Mouse (Mus musculus) lung, embryonic 16.5 days (tissue): ENCODE measurements around the gene Fam3a. TPM values are rescaled to one million over a fixed set of nuclear protein-coding genes. Genes with fewer than 3 reads are reported as not detected.
A peak's percentile ranks its signal among the peaks of the same experiment; 100 is the strongest.

ENCODE experiments used
- ATAC-seq: fragments of 200-750 bp; cut with Nextera tagmentation; 2 replicates; pipeline ENCODE4 v1.8.0; 2017; ENCODE audit warnings: low read depth, mild to moderate bottlenecking, moderate library complexity
- H3K27ac ChIP-seq: fragments of 300-500 bp; sonication (generic); 2 replicates; pipeline ENCODE4 v1.5.1; 2014; ENCODE audit warnings: mild to moderate bottlenecking, control low read depth, low read length
- H3K27me3 ChIP-seq: fragments of 300-500 bp; sonication (generic); 2 replicates; pipeline ENCODE4 v1.6.1; 2014; ENCODE audit warnings: low read depth, low read length, mixed read lengths; ENCODE audit not compliant: control insufficient read depth, insufficient read depth
- H3K36me3 ChIP-seq: fragments of 300-500 bp; sonication (generic); 2 replicates; pipeline ENCODE4 v1.6.1; 2014; ENCODE audit warnings: low read length; ENCODE audit not compliant: control insufficient read depth, insufficient read depth
- H3K4me1 ChIP-seq: fragments of 300-500 bp; sonication (generic); replicated peaks from 2 replicates; pipeline ENCODE4 v1.6.1; 2014; ENCODE audit warnings: low read length, mixed read lengths; ENCODE audit not compliant: control insufficient read depth, insufficient read depth
- H3K4me2 ChIP-seq: fragments of 300-500 bp; sonication (generic); 2 replicates; pipeline ENCODE4 v1.6.1; 2014; ENCODE audit warnings: low read depth, low read length, control low read depth
- H3K4me3 ChIP-seq: fragments of 300-500 bp; sonication (generic); 2 replicates; pipeline ENCODE4 v1.5.1; 2014; ENCODE audit warnings: mild to moderate bottlenecking, low read length, control low read depth
- H3K9ac ChIP-seq: fragments of 300-500 bp; sonication (generic); 2 replicates; pipeline ENCODE4 v1.6.1; 2014; ENCODE audit warnings: low read length, control low read depth
- H3K9me3 ChIP-seq: fragments of 300-500 bp; sonication (generic); 2 replicates; pipeline ENCODE4 v1.6.1; 2016; ENCODE audit warnings: low read length; ENCODE audit not compliant: control insufficient read depth
- WGBS: fragments of 180-500 bp; shearing (Covaris S2); extraction: QIAGEN DNeasy Blood & Tissue Kit; methylation state at CpG from one replicate; pipeline ENCODE4 v1.1.7; 2014; 5-methylcytosine and 5-hydroxymethylcytosine counted together
- polyA plus RNA-seq: library from polyadenylated mRNA; unstranded; fragments of >200 nt; fragmentation: Nextera tagmentation; extraction: Ambion mirVana; gene quantifications from 2 replicates; pipeline ENCODE4 v1.2.1, GENCODE M21; 2015

The Fam3a gene
- polyA plus RNA-seq, result 42.5 and 45.8 TPM in 2 replicates

DNA sequence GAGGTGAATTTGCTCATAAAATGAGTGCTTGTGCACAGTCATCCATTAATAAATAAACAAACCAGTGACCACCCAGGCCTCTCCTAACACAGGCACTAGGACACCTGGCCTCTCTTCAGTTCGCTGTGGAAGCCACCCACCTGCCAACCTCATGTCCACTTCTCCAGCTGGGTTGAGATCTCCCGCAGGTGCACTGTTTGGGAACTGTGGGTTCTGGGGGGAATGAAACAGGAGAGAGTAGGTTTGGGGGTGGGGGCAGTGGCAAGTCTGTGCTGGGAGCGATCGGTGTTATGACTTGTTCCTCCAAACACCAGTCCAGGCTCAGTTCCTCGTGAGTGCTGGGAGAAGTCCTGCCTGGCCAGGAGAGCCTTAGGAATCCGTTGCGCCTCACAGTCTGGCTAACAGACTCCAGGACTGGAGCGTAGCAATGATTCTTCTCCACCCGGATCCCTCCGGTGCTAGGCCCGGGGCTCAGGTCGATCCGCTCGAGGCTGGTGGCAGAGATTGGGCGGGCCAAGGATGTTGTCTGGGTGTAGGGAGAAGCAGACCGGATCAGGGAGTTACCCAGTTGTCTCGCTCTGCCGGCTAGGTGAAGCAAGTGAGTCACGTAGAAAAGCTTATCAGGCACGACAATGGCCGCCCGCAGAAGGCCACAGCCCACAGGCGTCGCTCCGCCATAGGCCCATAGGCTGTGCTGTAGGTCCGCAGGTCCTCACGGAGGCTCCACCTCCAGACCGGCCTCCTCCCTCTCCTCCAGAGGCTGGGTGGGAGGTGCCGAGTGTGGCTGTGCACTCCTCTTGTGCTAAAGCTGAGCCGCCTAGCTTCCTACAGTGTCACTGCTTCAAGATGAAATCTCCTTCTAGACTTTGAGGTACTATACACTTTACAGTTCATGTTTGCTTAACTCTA, at the start of gene Fam3a, which contains the start of gene Ikbkg:
TSS of gene Fam3a (minus strand) at position 738 of the 909 bp plus-strand sequence.
TSS of gene Ikbkg (plus strand) at position 756 of the 909 bp plus-strand sequence.
- Histone ChIP-seq H3K36me3 (no peaks in the 10 kb centered on the region), H3K27me3 (no peaks in the 10 kb centered on the region), H3K9me3 (no peaks in the 10 kb centered on the region), H3K4me2 (peak within 1 kb of the TSS; percentile 67), H3K9ac (peak within 1 kb of the TSS; percentile 83), H3K4me3 (peak within 1 kb of the TSS; percentile 61), H3K27ac (peak within 1 kb of the TSS; percentile 86), H3K4me1 (no peaks in the 10 kb centered on the region; the same call in 1 of the 2 replicates)
- peak; percentile 100 for ATAC-seq
- WGBS, result 19% methylated on average over 30 of the region's 30 CpGs

DNA sequence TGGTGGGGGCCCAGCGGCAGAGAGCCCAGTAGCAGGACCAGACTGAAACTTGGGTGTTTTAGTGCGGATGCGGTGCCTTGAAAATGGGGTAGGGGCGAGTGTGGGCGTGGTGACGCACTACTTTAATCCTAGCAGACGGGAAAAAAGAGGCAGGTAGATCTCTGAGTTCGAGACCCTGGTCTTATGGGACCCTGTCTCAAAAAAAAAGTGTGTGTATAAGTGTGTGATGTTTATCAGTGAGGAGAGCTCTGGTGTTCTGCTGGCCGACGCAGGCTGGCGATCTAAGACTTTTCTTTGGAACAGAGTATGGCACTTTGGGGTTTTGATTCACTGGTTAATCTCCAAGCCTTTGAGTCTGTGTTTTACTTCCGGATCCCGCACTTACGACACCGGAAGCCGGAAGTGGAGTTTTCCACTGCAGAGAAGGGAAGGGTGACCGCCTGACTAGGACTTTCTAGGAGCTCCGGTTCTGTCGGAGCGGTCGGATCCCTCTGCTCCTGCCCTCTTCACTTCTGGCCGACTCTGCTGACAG, 36.3 kb upstream of the Fam3a start:
- peak overlapping the region; percentile 93 for H3K27ac ChIP-seq
- H3K9ac ChIP-seq, result peak overlapping the region; percentile 73
- no peaks in the 10 kb centered on the region for H3K9me3 ChIP-seq
- H3K27me3 ChIP-seq, result no peaks in the 10 kb centered on the region
- WGBS, result 11% methylated on average over 22 of the region's 22 CpGs
- H3K36me3 ChIP-seq, result no peaks in the 10 kb centered on the region
- ATAC-seq, result peak; percentile 72
- peak overlapping the region; percentile 65 for H3K4me3 ChIP-seq
- peak overlapping the region; percentile 60 for H3K4me2 ChIP-seq
- H3K4me1 ChIP-seq, result peaks cover 3% of the 10 kb centered on the region

DNA sequence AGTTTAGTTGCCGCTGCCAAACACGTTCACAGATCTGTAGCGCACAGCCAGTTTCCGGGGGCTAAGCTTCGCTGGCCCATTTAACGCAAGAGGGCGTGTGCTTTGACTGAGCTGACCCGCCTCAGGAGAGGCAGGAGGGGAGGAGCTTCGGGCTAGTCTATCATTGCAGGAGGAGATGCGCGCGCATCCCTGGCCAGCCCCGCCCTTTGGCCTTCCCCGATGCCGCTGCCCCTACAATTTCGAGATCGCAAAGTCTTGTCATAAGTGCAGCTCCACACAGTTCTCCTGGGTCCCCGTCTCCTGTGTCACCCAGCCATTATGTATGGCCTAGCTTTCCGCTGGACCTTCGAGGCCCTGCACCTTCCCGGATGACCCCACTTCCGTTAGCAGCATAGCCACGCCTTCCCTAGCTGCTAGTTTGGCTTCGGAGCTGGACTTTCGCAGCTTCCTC, 35.8 kb upstream of the Fam3a start, which contains the start of gene G6pdx:
TSS of gene G6pdx (minus strand) at position 369 of the 451 bp plus-strand sequence.
- peak within 1 kb of the TSS; percentile 93 for H3K27ac ChIP-seq
- peak; percentile 88 for ATAC-seq
- WGBS, result 22% methylated on average over 20 of the region's 25 CpGs
- H3K4me1 ChIP-seq, result peaks cover 3% of the 10 kb centered on the region
- H3K27me3 ChIP-seq, result no peaks in the 10 kb centered on the region
- H3K4me2 ChIP-seq, result peak within 1 kb of the TSS; percentile 60
- no peaks in the 10 kb centered on the region for H3K9me3 ChIP-seq
- peak within 1 kb of the TSS; percentile 65 for H3K4me3 ChIP-seq
- H3K36me3 ChIP-seq, result no peaks in the 10 kb centered on the region
- H3K9ac ChIP-seq, result peak within 1 kb of the TSS; percentile 73

GRCm38 (mm10) chrX:74428146-74428825, 35.2 kb upstream of the Fam3a start:
- no peaks in the 10 kb centered on the region for H3K27me3 ChIP-seq
- ATAC-seq, result peak; percentile 23
- H3K4me3 ChIP-seq, result peak overlapping the region; percentile 65
- no peaks in the 10 kb centered on the region for H3K9me3 ChIP-seq
- H3K4me1 ChIP-seq, result peaks cover 3% of the 10 kb centered on the region
- WGBS, result 21% methylated on average over 35 of the region's 35 CpGs
- H3K4me2 ChIP-seq, result peak overlapping the region; percentile 60
- no peaks in the 10 kb centered on the region for H3K36me3 ChIP-seq
- peak overlapping the region; percentile 93 for H3K27ac ChIP-seq
- peak overlapping the region; percentile 68 for H3K9ac ChIP-seq

- WGBS, result 75% methylated on average over 3 of the region's 3 CpGs
- H3K27ac ChIP-seq, result no peak overlapping the region
- no peaks in the 10 kb centered on the region for H3K9me3 ChIP-seq
- no peaks in the 10 kb centered on the region for H3K36me3 ChIP-seq
- H3K4me1 ChIP-seq, result peaks cover 3% of the 10 kb centered on the region
- no peak overlapping the region for H3K9ac ChIP-seq
- no peak for ATAC-seq
- no peak overlapping the region for H3K4me2 ChIP-seq
- no peaks in the 10 kb centered on the region for H3K27me3 ChIP-seq
- H3K4me3 ChIP-seq, result no peak overlapping the region
Observed at GRCm38 (mm10) chrX:74427116-74427515, 34.0 kb upstream of the Fam3a start.

DNA sequence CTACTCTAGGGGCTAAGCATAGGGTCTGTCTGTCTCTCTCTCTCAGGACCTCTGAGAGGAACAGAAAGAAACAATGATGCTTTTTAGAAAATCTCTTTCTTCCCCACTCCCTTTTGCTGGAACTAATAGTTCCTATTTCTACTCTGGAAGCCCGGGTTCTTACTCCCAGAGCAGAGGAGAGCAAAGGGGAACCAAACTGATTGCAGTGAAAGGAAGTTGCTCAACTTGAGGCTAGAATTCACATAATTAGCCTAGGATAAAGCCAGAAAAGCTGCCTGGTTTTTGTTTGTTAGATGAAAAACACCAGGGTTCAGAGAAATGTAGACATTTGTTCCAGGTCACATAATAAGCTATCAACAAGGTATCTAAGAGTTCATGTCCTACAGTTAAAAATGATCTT, 33.2 kb upstream of the Fam3a start:
- Histone ChIP-seq H3K27ac (no peak overlapping the region), H3K36me3 (no peaks in the 10 kb centered on the region), H3K9ac (no peak overlapping the region), H3K9me3 (no peaks in the 10 kb centered on the region), H3K27me3 (no peaks in the 10 kb centered on the region), H3K4me2 (no peak overlapping the region), H3K4me1 (peaks cover 3% of the 10 kb centered on the region), H3K4me3 (no peak overlapping the region)
- ATAC-seq, result no peak
- WGBS, result 56% methylated on average over 1 of the region's 1 CpGs

DNA sequence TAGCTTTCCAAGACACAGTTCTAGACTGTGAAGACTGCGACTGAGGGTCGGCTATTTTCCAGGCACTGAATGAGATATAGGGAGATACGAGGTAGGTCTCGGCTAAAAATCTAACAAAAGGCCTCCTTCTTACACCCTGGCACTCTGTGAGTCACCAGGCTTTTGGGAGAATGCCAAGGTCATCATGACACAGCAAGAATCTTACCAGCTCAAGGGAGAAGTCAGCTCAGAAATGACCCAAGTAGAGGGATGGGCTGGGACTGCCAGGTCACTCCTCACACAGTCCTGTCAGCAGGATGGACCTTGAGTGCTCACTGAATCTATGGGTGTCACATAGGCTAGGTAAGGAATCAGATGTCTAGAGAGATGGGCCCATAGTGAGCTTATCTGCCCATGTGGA, 32.1 kb upstream of the Fam3a start:
- H3K4me1 ChIP-seq, result peaks cover 3% of the 10 kb centered on the region
- H3K27me3 ChIP-seq, result no peaks in the 10 kb centered on the region
- H3K4me2 ChIP-seq, result no peak overlapping the region
- no peak overlapping the region for H3K4me3 ChIP-seq
- H3K27ac ChIP-seq, result no peak overlapping the region
- no peak for ATAC-seq
- H3K9me3 ChIP-seq, result no peaks in the 10 kb centered on the region
- no peak overlapping the region for H3K9ac ChIP-seq
- 78% methylated on average over 4 of the region's 4 CpGs for WGBS
- H3K36me3 ChIP-seq, result no peaks in the 10 kb centered on the region

DNA sequence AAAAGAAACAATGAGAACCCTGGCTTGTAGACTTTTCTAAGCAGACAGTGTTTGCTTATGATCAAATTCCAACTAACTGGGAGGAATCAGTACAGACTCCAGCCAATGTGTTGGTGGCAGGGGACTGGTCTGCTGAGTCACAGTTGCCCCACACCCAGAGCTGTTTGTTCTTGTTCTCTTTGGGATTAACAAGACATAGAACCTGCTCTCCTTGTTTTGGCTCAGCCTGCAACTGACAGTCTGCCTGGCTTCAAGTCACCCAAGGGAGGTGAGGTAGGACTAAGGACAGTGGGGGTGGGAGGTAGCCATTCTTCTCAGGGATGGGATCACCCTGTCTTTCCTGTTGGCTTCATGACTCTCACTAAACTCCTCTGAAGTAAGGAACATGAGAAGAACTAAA, 31.4 kb upstream of the Fam3a start:
- no peak overlapping the region for H3K4me2 ChIP-seq
- ATAC-seq, result no peak
- no peak overlapping the region for H3K9ac ChIP-seq
- peaks cover 3% of the 10 kb centered on the region; the same call in 1 of the 2 replicates for H3K4me1 ChIP-seq
- H3K27ac ChIP-seq, result no peak overlapping the region
- no peaks in the 10 kb centered on the region for H3K36me3 ChIP-seq
- H3K4me3 ChIP-seq, result no peak overlapping the region
- H3K9me3 ChIP-seq, result no peaks in the 10 kb centered on the region
- no peaks in the 10 kb centered on the region for H3K27me3 ChIP-seq

DNA sequence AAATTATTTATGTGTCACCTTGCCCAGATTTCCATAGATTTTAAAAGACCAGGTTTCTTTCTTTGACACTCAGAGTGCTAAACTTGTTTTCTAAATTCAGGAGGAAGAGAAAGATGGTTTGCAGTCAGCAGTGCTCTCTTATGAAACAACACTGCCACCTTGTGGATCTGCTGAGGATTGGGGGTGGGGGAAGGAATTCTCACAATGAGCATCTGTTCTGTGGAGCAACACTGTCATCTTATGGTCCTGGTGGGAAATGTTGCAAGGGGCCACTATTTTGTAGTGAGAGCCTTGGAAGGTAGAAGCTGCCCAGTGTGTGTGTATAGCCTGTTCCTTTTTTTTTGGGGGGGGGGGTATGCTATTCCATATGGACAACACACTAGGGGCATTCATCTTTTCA, 20.3 kb upstream of the Fam3a start:
- Histone ChIP-seq H3K36me3 (no peaks in the 10 kb centered on the region), H3K9me3 (no peaks in the 10 kb centered on the region), H3K4me3 (no peak overlapping the region), H3K4me2 (no peak overlapping the region), H3K27ac (no peak overlapping the region), H3K27me3 (no peaks in the 10 kb centered on the region), H3K4me1 (no peaks in the 10 kb centered on the region), H3K9ac (no peak overlapping the region)
- peak; percentile 70; the same call in 1 of the 2 replicates for ATAC-seq
